Mouse (Mus musculus) MEL (cell line): Measurements from ENCODE around the gene Abhd15.

Experiments used
- CHD2 ChIP-seq: IDR thresholded peaks from 2 replicates; pipeline ENCODE4 v1.6.1; 2011; ENCODE audit warnings: low read length, improper control_type of control experiment
- CTCF ChIP-seq, 3 experiments: IDR thresholded peaks in 2 of 3; conservative IDR thresholded peaks in 1 of 3; 2 replicates each; pipeline ENCODE4 v1.5.1; 2011 to 2012; ENCODE audit warnings: low read length in 3 of 3, low read depth in 2 of 3, mild to moderate bottlenecking in 2 of 3, improper control_type of control experiment in 1 of 3, inconsistent platforms in 1 of 3, mixed read lengths in 1 of 3, moderate library complexity in 1 of 3; ENCODE audit not compliant: control insufficient read depth in 1 of 3, insufficient read depth in 1 of 3, poor library complexity in 1 of 3, severe bottlenecking in 1 of 3
- GABPA ChIP-seq: IDR thresholded peaks from 2 replicates; pipeline ENCODE4 v1.6.1; 2012; ENCODE audit warnings: low read depth, mild to moderate bottlenecking, inconsistent platforms, low read length, improper control_type of control experiment, moderate library complexity
- JUND ChIP-seq: IDR thresholded peaks from 2 replicates; pipeline ENCODE4 v1.6.1; 2011; ENCODE audit warnings: low read depth, mild to moderate bottlenecking, improper control_type of control experiment, low read length
- MYC ChIP-seq: IDR thresholded peaks from 2 replicates; pipeline ENCODE4 v1.6.1; 2011; ENCODE audit warnings: low read depth, mild to moderate bottlenecking, low read length, improper control_type of control experiment, moderate library complexity
- TCF12 ChIP-seq: IDR thresholded peaks from 2 replicates; pipeline ENCODE4 v1.6.1; 2014; ENCODE audit warnings: low read depth, mild to moderate bottlenecking, inconsistent platforms, low read length, improper control_type of control experiment, moderate library complexity
- ZNF384 ChIP-seq: IDR thresholded peaks from 2 replicates; pipeline ENCODE4 v1.6.1; 2012; ENCODE audit warnings: low read depth, mild to moderate bottlenecking, inconsistent platforms, low read length, improper control_type of control experiment

DNA sequence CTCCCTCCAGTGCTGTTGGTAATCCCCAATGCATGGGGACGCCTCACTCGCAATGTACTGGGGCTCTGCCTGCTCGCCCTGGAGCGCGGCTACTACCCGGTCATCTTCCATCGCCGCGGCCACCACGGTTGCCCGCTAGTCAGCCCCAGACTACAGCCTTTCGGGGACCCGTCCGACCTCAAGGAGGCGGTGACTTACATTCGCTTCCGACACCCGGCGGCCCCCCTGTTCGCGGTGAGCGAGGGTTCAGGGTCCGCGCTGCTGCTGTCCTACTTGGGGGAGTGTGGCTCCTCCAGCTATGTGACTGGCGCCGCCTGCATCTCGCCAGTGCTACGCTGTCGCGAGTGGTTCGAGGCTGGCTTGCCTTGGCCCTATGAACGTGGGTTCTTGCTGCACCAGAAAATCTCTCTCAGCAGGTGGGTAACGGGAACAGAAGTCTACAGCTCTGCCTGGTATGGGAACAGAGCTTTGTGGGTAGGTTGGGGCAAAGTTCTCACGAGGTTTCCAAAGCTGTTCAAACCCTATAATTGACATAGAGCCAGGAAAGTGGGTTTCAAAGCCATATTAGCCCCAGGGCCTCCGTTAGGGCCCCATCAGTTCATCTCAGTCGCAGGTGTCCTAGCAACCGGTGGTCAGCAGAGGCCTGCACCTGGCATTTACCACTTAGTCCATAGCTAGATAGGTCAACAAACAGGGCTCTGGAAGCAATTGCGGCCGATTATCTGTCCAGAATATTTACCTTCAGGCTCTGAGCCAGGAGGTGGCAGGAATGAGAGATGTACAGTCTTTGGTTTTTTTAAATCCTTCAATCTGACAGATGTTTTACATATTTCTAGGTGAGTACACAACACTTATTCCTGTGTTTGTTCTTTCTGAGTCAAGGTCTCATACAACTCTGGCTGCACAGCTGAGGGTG is 974 bp downstream of the Abhd15 start, which contains the start of gene Trp53i13:
- TF ChIP-seq CHD2: no peak
- no peak for TF ChIP-seq TCF12
- TF ChIP-seq CTCF (IDR thresholded peaks at IDR 0.05 in 2 of 3, conservative IDR thresholded peaks at IDR 0.05 in 1 of 3; ENCODE audit: control insufficient read depth in 1 of 3, insufficient read depth in 1 of 3, low read depth in 2 of 3, low read length in 3 of 3, poor library complexity in 1 of 3, severe bottlenecking in 1 of 3): no peak
- TF ChIP-seq GABPA: no peak
- TF ChIP-seq JUND: no peak
- no peak for TF ChIP-seq ZNF384
- no peak for TF ChIP-seq MYC
